Mouse (Mus musculus): ENCODE measurements around the gene Flt1.

DNA sequence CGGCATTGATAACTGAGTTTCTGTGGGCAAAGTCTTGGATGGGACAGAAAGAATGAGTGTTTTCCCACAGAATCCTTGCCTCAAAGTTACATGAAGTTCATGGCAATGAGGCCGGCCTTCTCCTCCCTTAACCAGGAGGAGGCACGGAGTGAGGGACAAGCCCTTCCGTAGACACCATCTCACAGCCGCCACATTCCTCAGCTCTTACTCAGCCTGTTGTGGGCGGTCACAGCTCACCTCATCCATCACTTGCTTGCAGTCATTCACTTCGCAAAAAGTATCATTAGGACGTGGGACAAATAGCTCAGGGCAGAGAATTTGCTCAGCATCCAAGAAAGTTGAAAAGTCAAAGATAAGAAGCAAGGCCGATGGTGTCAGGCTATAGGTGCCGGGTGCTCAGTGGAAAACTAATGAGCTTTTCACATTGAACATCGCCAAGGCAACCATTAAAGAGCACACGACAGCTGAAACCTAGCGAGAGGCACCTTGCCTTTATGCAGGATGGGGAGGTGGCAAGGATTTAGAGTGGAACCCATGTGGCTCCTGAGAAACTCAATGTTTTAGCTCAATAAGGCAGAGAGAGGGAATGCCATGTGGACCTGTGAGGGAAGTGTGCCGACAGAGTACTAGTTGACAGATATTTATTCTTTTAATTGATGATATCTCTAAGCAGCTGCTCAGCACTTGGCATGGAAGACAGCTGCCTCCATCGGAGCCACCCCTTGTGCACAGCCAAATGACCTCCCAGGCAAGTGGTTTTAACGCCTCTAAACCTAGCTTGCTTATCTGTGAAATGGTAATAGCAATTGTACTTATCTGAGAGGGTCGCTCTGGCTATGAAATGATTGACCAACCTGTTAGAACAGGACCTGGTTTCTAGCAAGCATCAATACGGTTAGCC is 124.1 kb downstream of the Flt1 start:
- TF ChIP-seq CTCF (IDR thresholded peaks at IDR 0.05 in 2 of 3, conservative IDR thresholded peaks at IDR 0.05 in 1 of 3; ENCODE audit: control insufficient read depth in 1 of 3, insufficient read depth in 1 of 3, low read depth in 2 of 3, low read length in 3 of 3, poor library complexity in 1 of 3, severe bottlenecking in 1 of 3) (no peak), TCF12 (IDR thresholded peaks at IDR 0.05; ENCODE audit: low read depth, low read length) (no peak), POLR2A (IDR thresholded peaks at IDR 0.05; ENCODE audit: control insufficient read depth in 1 of 2, insufficient read depth in 1 of 2, low read depth in 1 of 2, low read length in 2 of 2, poor library complexity in 1 of 2) (no peak), USF1 (IDR thresholded peaks at IDR 0.05; ENCODE audit: low read depth, low read length) (no peak)

Measured in MEL (cell line).